Mouse (Mus musculus): ENCODE results near the gene Gm21874. TPM values are rescaled to one million over a fixed set of nuclear protein-coding genes. Genes with fewer than 3 reads are reported as not detected.
"Not testable (repeated sequence)": the region's sequence is repeated elsewhere in the genome, so short reads cannot be mapped to it uniquely, and the experiment has no call there.

Gm21874 gene
- polyA plus RNA-seq (2012; rRNA removed) (not detected in 2 replicates), polyA plus RNA-seq (2014; fragmentation: Nextera tagmentation; extraction: Ambion mirVana) (not detected in 2 replicates)

DNA sequence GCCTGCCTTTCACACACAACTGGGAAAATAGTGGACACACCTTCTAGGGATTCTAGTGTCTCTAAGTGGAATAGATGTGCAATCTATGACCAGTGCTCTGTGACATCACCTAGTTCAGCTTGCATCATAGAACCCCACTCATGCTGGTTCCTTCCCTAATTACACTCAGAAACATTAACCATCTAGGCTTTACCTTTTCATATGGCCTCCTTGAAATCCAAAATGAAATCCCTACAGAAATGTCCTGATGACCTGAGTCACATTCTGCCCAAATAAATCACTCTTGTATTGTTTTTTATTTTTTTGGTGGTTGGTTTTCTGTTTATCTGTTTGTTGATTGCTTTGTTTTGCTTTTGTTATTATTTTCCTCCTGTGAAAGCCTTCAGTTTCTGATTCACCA, at the start of gene Gm21874:
Gene Gm21874 (minus strand): TSS at position 101 of the 400 bp plus-strand sequence.
- ATAC-seq (ENCODE audit: insufficient read depth); H3K9me3 ChIP-seq (ENCODE audit: control insufficient read depth, low read length); H3K9ac ChIP-seq (replicated peaks); DNase-seq (ENCODE audit: low read depth in 3 of 3, low spot score in 3 of 3); H3K4me3 ChIP-seq (ENCODE audit: insufficient read depth in 1 of 2, low read depth in 2 of 2, low read length in 2 of 2); H3K36me3 ChIP-seq (replicated peaks; ENCODE audit: control insufficient read depth, insufficient read depth, low read depth); H3K4me2 ChIP-seq (ENCODE audit: low read depth); H3K27ac ChIP-seq; H3K27me3 ChIP-seq (ENCODE audit: control insufficient read depth, insufficient read depth, low read length); H3K4me1 ChIP-seq (replicated peaks; ENCODE audit: control insufficient read depth in 2 of 2, insufficient read depth in 2 of 2, low read length in 1 of 2): not testable (repeated sequence)

Other genes starting within 250 kb of the Gm21874 start
- not detected in 2 replicates for gene Gm21721, start 214.0 kb downstream of the Gm21874 start, polyA plus RNA-seq (2012; rRNA removed)
- gene Gm21721, start 214.0 kb downstream of the Gm21874 start, polyA plus RNA-seq (2014; fragmentation: Nextera tagmentation; extraction: Ambion mirVana): not detected in 2 replicates
- gene Gm21812, start 69.0 kb downstream of the Gm21874 start, polyA plus RNA-seq (2012; rRNA removed): not detected in 2 replicates
- not detected in 2 replicates for gene Gm21812, start 69.0 kb downstream of the Gm21874 start, polyA plus RNA-seq (2014; fragmentation: Nextera tagmentation; extraction: Ambion mirVana)